Mouse (Mus musculus) erythroblast, embryonic 14.5 days (primary cell): ENCODE results near the gene Pik3ip1.

ENCODE experiments used
- GATA1 ChIP-seq: IDR thresholded peaks from 2 replicates; pipeline ENCODE4 v1.6.1; 2012; ENCODE audit warnings: low read length, inconsistent platforms, mixed read lengths
- TAL1 ChIP-seq: IDR thresholded peaks from 3 replicates; pipeline ENCODE4 v1.6.1; 2012; ENCODE audit warnings: low read length, inconsistent platforms, mixed read lengths

GRCm38 (mm10) chr11:3352990-3353585 is 22.9 kb downstream of the Pik3ip1 start:
- TF ChIP-seq TAL1 (no peak), GATA1 (no peak)
